Mouse (Mus musculus) heart, adult 11 months (tissue): ENCODE data around the gene Ccl9.
A peak's percentile ranks its signal among the peaks of the same experiment; 100 is the strongest.
"Not testable (repeated sequence)": the region's sequence is repeated elsewhere in the genome, so short reads cannot be mapped to it uniquely, and the experiment has no call there.

Experiments
- DNase-seq: peaks from one replicate; pipeline ENCODE4 v3.0.0; 2022

The Ccl9 gene

DNA sequence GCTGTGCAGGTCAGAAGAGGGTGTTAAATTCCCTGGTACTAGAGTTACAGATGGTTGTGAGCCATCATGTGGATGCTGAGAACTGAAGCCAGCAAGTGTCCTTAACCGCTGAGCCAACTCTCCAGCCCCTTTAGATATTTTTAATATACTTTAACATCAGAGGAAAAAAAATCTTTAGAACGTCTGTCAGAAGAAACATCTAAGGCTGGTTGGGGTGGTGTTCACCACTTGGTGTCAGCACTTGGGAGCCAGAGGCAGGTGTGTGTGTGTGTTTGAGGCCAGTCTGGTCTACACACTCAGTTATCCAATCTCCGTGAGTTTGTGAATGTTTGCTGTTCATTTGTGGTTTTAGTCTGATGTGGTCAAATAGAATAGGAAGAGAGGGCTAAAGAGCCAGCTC, 563 bp upstream of the Ccl9 start:
- peak; percentile 78 for DNase-seq

DNA sequence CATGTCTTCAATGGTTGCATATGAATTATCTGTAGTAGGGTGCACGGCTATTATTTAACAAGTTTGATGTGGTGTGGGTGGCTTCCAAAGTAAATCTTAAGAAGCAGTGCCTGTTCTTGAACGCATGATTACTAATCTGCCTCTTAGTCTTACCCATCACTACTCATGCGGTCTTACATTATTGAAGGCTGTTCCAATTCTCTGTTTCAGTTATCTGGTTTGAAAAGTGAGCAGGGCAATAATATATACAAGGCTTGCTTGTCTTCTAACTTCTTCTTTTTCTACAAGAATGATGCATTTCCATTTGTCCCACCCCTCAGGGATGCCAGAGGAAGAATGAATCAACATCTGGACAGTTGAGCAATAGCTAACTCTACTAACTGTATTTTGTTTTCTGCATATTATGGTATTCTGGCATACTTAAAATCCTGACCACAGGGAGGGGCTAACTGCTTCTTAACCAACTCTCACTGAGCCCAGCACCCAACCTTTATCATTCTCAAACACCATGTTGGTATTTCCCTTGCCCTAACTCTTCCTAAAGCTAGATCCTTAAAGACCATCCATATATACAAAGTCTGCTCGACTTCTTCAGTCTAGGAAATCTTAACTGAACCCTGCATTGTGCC, 1.4 kb downstream of the Ccl9 start:
- DNase-seq, result peak; percentile 84

DNA sequence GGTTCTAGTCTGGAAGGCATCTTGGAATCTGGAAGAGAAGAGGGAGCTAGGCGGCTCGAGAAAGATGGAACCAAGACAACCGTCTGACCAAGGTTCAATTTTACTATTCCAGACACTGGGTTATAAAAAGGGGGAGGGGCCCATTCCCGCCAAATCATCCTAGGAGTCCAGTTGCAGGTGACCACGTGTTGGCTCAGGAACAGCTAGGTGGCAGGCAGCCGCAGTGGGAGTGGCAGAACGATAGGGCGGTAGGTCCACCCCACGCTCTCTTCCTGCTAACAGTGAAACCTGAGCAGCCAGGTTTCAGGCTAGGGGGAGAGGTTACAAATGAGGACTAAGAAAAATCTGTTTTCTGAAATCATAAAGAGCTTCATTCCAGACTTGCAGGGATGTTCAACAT, 5.6 kb downstream of the Ccl9 start:
- DNase-seq, result peak; percentile 88

DNA sequence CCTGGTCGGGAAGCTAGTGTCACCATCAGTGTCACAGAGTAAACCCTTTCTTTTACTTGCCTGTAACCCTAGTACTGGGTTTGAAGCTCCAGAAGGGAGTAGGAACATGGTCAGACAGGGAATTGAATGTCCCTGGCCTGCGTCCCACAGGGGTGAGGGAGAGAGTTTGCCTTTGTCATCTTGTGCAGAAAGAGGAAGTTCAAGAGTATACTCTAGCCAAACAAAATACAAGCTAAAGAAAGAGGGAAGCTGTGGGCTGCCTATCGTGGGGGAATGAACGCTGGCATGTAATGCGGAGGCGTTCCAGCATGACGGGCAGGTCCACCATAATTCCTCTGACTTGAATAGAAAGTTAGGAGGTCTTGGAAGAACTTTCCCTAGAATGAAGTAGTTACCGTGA, 6.2 kb downstream of the Ccl9 start:
- DNase-seq, result peak; percentile 98

DNA sequence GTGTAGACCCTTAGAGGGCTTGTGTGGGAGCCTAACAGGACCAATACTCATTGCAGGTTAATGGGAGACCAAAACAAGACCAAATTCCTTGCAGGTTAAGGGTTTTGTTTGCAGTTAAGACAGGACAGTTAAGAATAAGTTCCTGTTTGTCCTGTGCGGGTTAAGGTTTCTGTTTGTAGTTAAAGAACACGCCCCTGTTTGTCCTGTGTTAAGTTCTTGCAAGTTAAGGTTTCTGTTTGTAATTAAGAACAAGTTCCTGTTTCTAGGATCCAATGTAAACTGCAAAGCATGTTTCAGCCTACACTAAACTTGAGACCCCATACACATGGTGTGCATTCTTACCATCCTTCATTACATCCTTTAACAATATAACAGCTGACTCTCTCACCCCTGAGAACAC, 8.2 kb downstream of the Ccl9 start:
- no peak for DNase-seq

DNA sequence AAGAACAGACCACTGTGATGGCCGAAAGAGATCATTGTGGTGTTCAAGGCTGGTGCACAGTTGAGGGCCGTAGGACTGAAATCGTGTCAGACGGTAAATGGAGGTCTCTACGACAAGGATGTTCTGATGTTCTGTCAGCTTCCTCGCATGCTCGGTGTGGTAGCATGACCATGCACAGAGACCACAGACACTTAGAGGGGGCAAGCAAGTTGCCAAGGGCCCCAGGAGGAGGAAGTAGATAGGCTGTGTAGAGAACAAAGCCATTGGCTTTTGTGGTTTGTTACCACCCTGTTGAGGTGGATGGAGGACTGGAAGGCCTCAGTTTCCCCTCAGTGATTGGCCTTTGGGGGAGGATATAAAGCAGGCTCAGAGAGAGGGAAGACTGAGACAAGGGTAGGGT, 9.2 kb downstream of the Ccl9 start:
- peak; percentile 39 for DNase-seq

DNA sequence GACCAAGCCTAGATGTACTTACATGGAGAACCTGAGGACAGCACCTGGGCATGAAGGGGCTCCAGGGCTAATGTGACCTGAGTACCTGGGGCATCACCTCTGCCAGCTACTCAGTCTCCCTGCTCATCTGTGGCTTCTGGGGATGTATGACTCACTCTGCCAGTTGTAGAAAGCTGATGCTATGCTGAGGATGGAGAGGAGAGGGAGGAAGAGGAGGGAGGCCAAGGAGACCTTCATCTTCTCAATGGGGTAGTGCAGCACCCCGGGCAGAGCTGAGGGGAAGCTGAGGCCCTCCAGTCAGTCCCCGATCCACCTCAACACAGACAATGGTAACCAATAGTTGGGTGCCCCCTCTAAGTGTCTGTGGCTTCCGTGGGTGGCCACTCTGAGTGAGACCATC, 9.7 kb downstream of the Ccl9 start:
- peak; percentile 79 for DNase-seq

DNA sequence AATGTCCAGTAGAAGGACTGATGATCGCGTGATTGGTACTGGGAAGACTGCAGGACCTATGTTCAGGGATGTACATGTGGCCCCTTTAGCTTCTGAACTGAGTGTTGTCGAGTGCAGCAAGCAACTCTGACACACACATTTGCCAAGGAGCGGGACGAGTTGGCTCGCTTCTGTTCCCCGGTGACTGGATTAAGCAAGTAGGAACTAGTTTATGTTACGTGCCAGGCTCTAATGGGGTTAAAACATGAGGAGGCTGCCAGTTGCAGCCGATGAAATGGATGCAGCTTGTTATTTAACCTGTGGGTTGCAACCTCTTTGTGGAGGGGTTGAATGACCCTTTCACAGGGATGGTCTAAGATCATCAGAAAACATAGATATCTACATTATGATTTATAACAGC, 10.4 kb downstream of the Ccl9 start:
- DNase-seq, result peak; percentile 63

DNA sequence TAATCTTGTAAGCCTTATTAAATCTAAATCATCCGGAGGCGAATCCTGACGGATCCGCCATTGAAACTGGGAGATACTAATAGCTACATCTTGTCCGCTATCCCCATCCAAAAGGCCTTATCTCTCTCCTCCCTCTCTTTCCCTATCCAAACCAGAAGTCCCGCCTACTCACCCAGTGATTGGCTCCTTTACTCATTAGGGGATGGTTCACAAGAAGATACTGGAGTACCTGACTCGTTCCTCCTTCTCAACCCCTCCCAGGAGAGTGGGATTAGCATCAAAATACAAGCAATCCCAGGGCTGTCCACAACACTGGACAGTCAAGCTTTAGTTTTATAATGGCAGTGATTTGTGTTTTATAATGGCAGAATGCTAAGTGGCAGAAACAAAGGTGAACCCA, 11.1 kb downstream of the Ccl9 start:
- DNase-seq, result peak; percentile 76

DNA sequence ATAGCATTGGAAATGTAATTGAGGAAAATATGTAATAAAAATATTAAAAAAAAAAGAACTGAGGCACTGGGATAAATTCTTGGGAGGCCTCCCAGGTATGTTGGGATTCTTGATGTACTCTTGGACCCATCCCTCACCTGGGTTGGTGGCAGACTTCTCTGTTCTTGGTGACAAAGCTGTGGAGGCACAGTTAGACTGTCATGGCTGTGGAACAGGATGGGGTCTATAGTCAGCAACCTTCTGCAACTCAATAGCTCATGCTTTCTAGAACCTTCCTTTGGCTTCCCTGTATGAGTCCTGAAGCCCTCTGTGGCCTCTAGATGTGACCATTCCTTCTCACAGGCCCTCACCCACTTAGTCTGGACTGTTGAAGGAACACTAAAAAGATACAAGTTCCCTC, 11.8 kb downstream of the Ccl9 start:
- DNase-seq, result peak; percentile 78

DNA sequence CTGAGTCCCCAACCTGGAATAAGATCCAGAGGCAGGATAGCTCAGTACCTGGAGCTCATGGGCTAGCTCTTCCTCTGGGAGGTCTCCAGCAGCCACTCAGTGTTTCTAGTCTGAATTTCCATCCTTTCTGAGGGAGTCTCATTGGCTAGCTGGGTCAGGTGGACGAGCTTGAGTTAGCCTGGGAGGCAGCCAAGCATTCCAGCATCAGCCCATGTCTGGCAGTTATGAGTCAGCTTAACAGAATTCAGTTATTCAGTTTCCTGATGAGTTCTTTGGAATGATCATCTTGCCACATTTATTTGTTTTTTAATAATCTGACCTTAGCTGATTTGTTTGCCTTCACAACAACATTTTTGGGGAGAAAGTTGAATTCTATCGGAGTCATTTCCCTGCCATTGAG, 14.7 kb downstream of the Ccl9 start:
- DNase-seq, result peak; percentile 94

DNA sequence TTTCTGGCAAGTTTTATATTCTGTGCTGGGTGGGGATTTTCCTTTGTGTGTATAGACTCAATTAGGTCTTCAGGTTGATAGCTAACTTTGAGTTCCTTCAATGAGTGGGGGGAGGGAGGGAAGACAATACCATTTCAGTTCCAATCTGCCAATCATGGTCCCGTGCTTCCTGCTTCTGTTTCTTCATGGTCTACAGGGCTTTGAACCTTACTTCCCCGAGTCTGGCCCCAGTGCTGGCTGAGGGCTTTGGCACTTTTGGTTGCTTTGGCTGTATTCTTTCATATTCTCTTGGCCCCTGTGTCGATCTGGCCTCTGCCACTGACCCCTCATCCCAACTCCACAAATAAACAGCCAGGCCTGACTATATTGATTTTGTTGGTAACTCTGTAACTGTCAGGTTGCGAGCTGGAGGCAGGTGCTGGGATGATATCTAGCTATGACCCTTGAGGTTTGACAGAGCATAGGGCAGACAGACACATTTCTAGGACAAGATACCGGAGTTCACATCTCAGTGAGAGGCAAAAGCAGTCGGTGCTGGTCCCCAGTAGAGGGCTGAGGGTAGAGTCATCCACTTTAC, 16.0 kb downstream of the Ccl9 start:
- peak; percentile 74 for DNase-seq

DNA sequence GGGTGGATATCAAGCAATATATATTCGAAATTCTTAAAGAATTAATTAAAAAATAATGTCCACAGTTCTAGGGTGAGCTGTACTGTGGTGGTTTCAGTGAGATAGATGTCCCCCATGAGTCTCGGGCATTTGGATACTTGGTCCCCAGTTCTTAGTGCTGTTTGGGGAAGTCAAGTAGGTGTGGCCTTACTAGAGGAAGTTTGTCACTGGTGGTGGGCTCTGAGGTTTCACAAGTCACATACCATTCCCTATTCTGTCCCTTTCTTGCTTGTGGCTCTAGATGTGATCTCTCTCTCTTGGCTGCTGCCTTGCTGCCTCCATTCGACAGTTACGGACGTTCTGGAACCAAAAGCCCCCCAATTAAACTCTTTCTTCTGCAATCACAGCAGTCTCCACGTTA, 18.0 kb downstream of the Ccl9 start:
- DNase-seq, result no peak

DNA sequence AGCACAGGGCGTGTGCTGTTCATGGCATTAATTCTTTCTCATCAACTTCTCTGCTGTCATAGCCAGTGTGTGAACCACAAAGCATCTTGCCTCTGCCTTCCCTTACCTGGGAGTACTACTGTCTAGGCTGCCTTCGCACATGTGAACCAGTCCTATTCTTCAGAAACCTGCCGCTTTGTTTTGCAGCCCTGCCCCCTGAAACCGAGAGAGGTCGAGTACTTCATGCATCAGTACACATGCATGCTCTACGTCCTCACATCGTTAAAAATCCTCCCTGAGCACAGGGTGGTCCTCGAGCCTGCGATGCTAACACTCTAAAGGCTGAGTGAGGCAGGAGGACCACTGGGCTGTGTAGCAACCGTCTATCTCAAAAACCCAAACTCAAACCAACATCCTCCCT, 21.4 kb downstream of the Ccl9 start:
- no peak for DNase-seq

DNA sequence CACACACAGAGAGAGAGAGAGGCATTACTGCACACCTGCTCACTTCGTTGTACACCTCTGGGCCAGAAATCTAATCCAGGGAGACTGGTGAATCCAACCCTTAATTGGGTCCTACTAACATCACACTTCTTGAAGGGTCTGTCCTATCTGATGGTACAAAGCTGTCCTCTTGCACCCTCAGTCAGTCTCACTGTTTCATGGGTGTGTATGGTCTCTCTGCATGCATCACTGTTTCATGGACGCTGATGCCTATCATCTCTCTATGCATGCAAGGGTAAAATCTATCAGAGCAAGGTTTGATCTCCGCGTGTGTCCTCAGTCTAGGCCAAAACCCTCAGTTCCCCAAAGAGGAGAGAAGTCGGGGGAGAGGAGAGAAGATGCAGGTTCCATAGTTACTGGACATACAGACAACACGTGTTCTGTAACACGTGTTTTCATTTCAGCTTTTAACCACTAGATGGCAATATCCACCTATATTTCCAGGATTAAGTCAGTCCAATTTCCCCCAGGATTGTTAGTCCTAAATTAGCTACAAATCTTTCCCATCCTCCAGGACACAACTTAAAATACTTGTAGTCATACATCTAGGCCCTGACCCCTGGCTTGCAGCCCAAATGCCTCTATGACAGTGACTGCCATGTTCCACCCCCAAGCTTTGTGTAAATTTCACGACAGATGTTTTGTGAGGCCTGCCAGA, 22.2 kb downstream of the Ccl9 start:
- DNase-seq, result peak; percentile 91

DNA sequence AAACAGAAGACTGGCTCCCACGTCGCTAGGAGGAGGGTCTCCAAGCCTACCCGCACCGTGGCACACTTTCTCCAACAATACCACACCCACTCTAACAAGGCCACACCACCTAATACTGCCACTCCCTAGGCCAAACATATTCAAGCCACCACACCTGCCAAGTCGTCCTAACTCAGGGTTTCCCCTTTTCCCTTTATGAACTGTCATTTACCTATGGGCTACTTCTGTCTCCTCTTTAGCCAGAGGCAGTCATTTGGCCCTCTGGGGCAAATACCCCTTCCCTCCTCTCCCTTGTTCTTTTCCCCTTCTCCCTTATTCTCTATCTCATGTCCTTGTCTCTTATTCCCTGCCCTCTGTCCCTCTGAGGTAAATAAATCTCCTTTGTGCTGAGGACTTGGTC, 26.8 kb downstream of the Ccl9 start:
- no peak for DNase-seq

DNA sequence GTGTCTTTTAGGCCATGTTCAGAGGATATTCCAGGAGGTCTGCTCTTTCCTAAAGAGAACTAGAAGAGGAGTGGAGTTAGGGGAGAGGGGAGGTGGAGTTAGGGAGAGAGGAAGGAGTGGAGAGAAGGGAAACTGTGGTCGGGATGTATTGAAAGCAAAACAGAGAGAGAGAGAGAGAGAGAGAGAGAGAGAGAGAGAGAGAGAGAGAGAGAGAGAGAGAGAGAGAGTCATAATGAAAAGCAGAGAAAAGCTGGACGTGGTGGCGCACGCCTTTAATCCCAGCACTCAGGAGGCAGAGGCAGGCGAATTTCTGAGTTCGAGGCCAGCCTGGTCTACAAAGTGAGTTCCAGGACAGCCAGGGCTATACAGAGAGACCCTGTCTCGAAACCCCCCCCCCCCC, 27.4 kb downstream of the Ccl9 start:
- DNase-seq, result not testable (repeated sequence)

DNA sequence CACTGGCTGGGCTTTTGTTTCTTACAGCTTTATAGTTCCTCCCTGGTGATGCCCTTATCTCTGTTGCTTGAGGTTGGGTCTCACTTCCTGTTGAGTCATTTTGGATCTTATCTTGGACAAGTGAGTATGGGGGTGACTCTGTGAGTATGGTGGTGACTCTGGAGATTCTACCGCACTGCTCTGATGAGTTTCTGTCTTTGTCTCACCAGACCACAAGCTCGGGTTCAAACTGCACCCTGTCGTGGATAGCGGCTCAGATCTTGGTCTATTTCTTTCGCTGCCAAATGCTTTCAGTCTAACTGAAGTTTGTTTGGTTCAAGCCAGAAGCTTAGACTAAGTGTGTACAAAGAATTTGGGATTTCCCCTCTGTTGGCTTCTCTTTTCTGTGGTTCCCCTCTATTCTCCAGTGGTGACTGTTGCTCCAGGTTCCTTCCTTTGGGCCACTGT, 28.2 kb downstream of the Ccl9 start:
- DNase-seq, result no peak

DNA sequence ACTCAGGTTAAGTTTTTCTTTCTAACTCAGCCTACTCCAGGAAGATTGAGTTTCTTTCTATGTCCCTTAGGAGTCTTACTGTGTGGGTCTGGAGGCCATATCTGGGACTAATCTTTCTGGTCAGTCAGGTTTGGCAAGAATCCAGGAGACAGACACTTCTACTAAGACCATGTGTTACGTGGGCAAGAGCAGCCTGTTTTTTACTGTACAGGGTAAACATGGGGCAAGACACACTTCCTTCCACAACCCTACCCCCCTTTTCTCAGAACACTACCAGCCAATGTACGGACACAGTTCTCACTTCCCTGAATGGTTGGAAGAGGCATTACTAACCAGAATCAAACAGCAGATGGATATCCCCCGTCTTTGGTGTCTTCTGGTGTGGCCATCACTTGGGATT, 34.2 kb downstream of the Ccl9 start:
- no peak for DNase-seq

DNA sequence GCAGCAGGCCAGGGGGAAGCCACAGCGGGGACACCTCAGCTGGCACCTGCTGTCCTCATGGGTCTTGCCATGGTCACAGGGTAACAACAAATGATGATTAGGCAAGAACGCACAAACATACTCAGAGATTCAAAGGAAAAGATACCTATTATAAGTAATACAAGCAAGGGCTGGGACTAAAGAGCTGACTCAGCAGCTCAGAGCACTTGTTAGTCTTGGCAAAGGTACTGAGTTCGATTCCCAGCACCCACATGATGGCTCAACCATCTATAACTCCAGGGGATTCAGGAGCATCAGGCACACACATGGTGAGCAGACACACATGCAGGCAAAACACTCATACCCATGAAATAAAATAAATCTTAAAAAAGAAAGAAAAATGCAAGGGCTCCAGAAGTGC, 37.0 kb downstream of the Ccl9 start:
- no peak for DNase-seq

DNA sequence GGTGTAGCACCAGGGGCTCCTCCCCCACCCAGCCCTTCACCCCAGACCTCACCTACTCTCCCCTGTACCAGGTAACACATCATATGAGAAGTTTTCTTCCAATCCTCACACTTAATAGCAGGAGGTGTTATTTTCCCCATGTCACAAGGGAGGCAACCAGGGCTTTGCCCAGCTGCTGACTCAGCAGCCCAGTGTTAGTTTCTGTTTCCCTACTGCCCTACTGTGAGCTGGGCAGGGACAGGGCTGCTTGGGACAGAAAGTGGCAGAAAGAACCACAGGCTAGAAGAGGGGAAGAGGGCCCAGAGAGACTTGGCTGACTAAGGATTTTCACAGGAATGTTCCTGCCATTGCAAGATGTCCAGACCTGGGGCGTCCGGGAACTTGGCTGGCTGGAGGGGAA, 37.5 kb downstream of the Ccl9 start:
- DNase-seq, result peak; percentile 94

DNA sequence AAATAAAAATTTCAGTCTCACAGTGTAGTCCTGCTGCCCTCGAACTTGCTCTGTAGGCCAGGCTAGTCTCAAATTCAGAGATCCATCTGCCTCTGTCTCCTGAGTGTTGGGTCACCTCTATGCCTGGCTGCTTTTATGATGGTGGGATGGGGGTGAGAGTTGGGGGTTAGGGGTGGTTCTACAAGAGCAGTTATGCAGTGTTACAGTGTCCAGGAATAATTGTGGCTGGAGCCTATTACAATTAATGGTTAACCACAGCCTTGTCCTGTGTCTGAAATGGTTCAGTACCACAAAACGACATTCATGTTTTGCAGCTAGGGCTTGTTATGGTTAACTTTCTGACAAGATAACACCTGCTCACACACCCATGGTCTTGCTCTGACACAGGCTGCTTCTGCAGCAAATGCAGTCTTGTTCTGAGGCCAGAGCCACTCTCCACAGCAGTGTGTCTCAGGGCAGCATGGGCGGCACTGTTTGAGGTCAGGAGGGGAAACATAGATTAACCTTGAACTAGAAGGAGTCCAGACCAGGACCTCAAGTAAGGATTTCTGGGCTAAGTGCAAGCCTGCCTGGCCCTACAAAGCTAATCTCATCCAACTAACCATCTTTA, 39.6 kb downstream of the Ccl9 start:
- no peak for DNase-seq

DNA sequence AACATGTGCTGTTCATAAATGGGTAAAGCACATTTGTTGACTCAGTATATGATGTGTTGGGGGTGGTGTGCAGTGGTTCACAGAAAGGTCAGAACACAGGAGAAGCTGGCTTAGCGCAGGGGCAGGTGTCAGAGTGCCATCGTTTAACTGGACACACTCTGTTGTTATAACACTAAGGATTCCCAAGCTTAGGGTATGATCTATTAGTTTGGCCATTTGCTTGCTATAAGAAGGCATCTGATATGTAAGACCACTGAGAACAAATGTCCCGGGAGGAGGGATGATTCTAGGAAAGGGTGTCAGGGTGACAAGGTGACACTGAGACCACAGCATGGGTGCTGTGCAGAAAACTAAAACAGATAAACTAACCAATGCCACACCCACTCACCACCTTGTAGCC, 41.6 kb downstream of the Ccl9 start:
- DNase-seq, result no peak
